Mouse (Mus musculus) erythroblast, embryonic 14.5 days (primary cell): ENCODE measurements around the gene E2f4. TPM values are rescaled to one million over a fixed set of nuclear protein-coding genes. Genes with fewer than 3 reads are reported as not detected.

Experiments used
- H3K27me3 ChIP-seq: 2 replicates; pipeline ENCODE4 v1.6.1; 2012; ENCODE audit warnings: inconsistent platforms; ENCODE audit not compliant: control insufficient read depth
- H3K36me3 ChIP-seq: 2 replicates; pipeline ENCODE4 v1.6.1; 2012; ENCODE audit warnings: mild to moderate bottlenecking, inconsistent platforms; ENCODE audit not compliant: control insufficient read depth
- H3K4me1 ChIP-seq: 2 replicates; pipeline ENCODE4 v1.6.1; 2012; ENCODE audit warnings: inconsistent platforms; ENCODE audit not compliant: control insufficient read depth
- H3K4me3 ChIP-seq: replicated peaks from 2 replicates; pipeline ENCODE3; 2012; ENCODE audit warnings: moderate library complexity, mild to moderate bottlenecking, inconsistent platforms
- H3K9me3 ChIP-seq: 2 replicates; pipeline ENCODE4 v1.6.1; 2012; ENCODE audit warnings: low read length, inconsistent platforms, mixed read lengths; ENCODE audit not compliant: control insufficient read depth
- GATA1 ChIP-seq: IDR thresholded peaks from 2 replicates; pipeline ENCODE4 v1.6.1; 2012; ENCODE audit warnings: low read length, inconsistent platforms, mixed read lengths
- TAL1 ChIP-seq: IDR thresholded peaks from 3 replicates; pipeline ENCODE4 v1.6.1; 2012; ENCODE audit warnings: low read length, inconsistent platforms, mixed read lengths
- polyA plus RNA-seq: library from polyadenylated mRNA; stranded (reverse); fragments of >175 nt; gene quantifications from 2 replicates; pipeline ENCODE4 v1.2.3, GENCODE M21; 2012

The E2f4 gene
- polyA plus RNA-seq = 30.0 and 45.9 TPM in 2 replicates

GRCm38 (mm10) chr8:105297511-105298192, at the start of gene E2f4:
Gene E2f4, plus strand, starts transcription at chr8:105297663.
- TF ChIP-seq GATA1 (no peak), TAL1 (no peak)
- Histone ChIP-seq H3K36me3 (peaks cover 57% of the 10 kb centered on the region), H3K4me3 (peak within 1 kb of the TSS; percentile 67), H3K4me1 (peaks cover 68% of the 10 kb centered on the region), H3K27me3 (peaks cover 5% of the 10 kb centered on the region), H3K9me3 (no peaks in the 10 kb centered on the region)

- H3K36me3 ChIP-seq = peaks cover 73% of the 10 kb centered on the region
- TF ChIP-seq GATA1 (no peak), TAL1 (no peak)
- H3K4me3 ChIP-seq = no peak overlapping the region
- H3K9me3 ChIP-seq = no peaks in the 10 kb centered on the region
- H3K4me1 ChIP-seq = peaks cover 40% of the 10 kb centered on the region
- H3K27me3 ChIP-seq = no peaks in the 10 kb centered on the region
Measured at GRCm38 (mm10) chr8:105251954-105252353, 45.5 kb upstream of the E2f4 start.

GRCm38 (mm10) chr8:105252680-105253537, 44.6 kb upstream of the E2f4 start:
- Histone ChIP-seq H3K4me3 (no peak overlapping the region), H3K36me3 (peaks cover 64% of the 10 kb centered on the region), H3K4me1 (peaks cover 40% of the 10 kb centered on the region), H3K9me3 (no peaks in the 10 kb centered on the region), H3K27me3 (peaks cover 2% of the 10 kb centered on the region)
- TF ChIP-seq GATA1 = no peak
- TF ChIP-seq TAL1 = no peak

GRCm38 (mm10) chr8:105253766-105254151, 43.7 kb upstream of the E2f4 start:
- Histone ChIP-seq H3K27me3 (peaks cover 11% of the 10 kb centered on the region), H3K36me3 (peaks cover 58% of the 10 kb centered on the region), H3K4me1 (peaks cover 41% of the 10 kb centered on the region), H3K9me3 (no peaks in the 10 kb centered on the region), H3K4me3 (peak overlapping the region; percentile 83)
- TF ChIP-seq TAL1 = no peak
- no peak for TF ChIP-seq GATA1

GRCm38 (mm10) chr8:105254152-105254965, 43.1 kb upstream of the E2f4 start:
- TF ChIP-seq GATA1 = no peak
- TF ChIP-seq TAL1 = no peak
- Histone ChIP-seq H3K9me3 (no peaks in the 10 kb centered on the region; the same call in 1 of the 2 replicates), H3K4me3 (peak overlapping the region; percentile 83), H3K36me3 (peaks cover 56% of the 10 kb centered on the region), H3K27me3 (peaks cover 17% of the 10 kb centered on the region), H3K4me1 (peaks cover 47% of the 10 kb centered on the region)

- TF ChIP-seq TAL1 (no peak), GATA1 (no peak)
- peak within 1 kb of the TSS; percentile 83 for H3K4me3 ChIP-seq
- H3K36me3 ChIP-seq = peaks cover 50% of the 10 kb centered on the region
- peaks cover 53% of the 10 kb centered on the region for H3K4me1 ChIP-seq
- H3K27me3 ChIP-seq = peaks cover 23% of the 10 kb centered on the region
- no peaks in the 10 kb centered on the region; the same call in 1 of the 2 replicates for H3K9me3 ChIP-seq
Measured at GRCm38 (mm10) chr8:105254966-105255350, 42.5 kb upstream of the E2f4 start, which contains the start of gene B3gnt9. Gene B3gnt9, minus strand, starts transcription at chr8:105255153.

GRCm38 (mm10) chr8:105257318-105258114, 39.9 kb upstream of the E2f4 start:
- Histone ChIP-seq H3K9me3 (peaks cover 4% of the 10 kb centered on the region), H3K4me3 (no peak overlapping the region), H3K27me3 (peaks cover 44% of the 10 kb centered on the region), H3K4me1 (peaks cover 69% of the 10 kb centered on the region), H3K36me3 (peaks cover 27% of the 10 kb centered on the region)
- TF ChIP-seq GATA1 = no peak
- TF ChIP-seq TAL1 = no peak
